Mouse (Mus musculus): ENCODE measurements at regions not wholly inside any gene's neighbourhood (a gene's known extent, or its start where the extent isn't known, plus 50 kb on each side); places are given as distances from the start of the nearest gene placed in this dataset.

GRCm38 (mm10) chr7:55519579-55519978 lies 248.4 kb upstream of the Siglech start:
- CTCF ChIA-PET, result no interaction called here
- POLR2A ChIA-PET, result interaction anchor here in 1 of 4 experiments (0.6 kb wide), 1 partner anchor 256 kb away, joined by 3 read pairs; no protein-coding TSS in a partner anchor

DNA sequence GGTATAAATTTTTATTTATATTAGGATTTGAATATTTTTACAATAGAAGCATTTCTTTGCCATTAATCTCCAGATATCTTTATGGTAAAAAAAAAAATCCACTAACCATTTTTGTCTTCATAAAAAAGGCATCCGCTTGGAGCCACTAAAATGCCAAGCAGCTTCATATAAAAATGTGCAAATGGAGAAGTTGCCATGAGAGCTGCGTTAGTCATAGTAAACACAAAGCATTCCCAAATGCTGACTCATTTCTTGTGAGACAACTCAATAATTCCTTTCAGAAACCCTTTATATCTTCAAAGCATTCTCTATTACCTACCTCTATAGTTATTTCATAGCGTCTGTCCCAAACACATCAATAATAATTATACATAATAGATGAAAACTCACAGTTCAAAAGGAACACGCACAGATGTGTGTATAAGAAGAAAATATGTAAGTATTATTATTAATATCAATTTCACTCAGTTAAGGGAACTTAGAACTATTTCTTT lies 228.1 kb upstream of the Siglech start:
- ChIA-PET POLR2A (no interaction called here), CTCF (no interaction called here)

GRCm38 (mm10) chr7:55549211-55549610 lies 218.8 kb upstream of the Siglech start:
- CTCF ChIA-PET, result no interaction called here

GRCm38 (mm10) chr7:55573339-55573738 lies 194.6 kb upstream of the Siglech start:
- CTCF ChIA-PET, result no interaction called here

More at GRCm38 (mm10) chr7:55549211-55549610, 218.8 kb upstream of the Siglech start:
- POLR2A ChIA-PET, result no interaction called here

GRCm38 (mm10) chr7:55581034-55581926 lies 186.7 kb upstream of the Siglech start:
- ChIA-PET CTCF (no interaction called here), POLR2A (no interaction called here)

More at GRCm38 (mm10) chr7:55573339-55573738, 194.6 kb upstream of the Siglech start:
- POLR2A ChIA-PET, result no interaction called here
